Mouse (Mus musculus): Measurements from ENCODE around the gene Fam185a.

- TF ChIP-seq POLR2A (IDR thresholded peaks at IDR 0.05; ENCODE audit: borderline replicate concordance, extremely low read depth, low read depth, low read length) (no peak), CTCF (IDR thresholded peaks at IDR 0.05; ENCODE audit: insufficient read depth, low read length) (no peak)
Measured at GRCm38 (mm10) chr5:21414116-21414820, 10.5 kb upstream of the Fam185a start.
